Mouse (Mus musculus): ENCODE results near the gene Ccn6.

Ccn6 gene

GRCm38 (mm10) chr10:39161406-39161805 is 2.2 kb downstream of the Ccn6 start:
- DNase-seq (ENCODE audit: low spot score in 2 of 2) = no peak

- no peak for DNase-seq (ENCODE audit: low spot score in 2 of 2)
These were observed 5.3 kb downstream of the Ccn6 start for GRCm38 (mm10) chr10:39158306-39158705.

GRCm38 (mm10) chr10:39157321-39157720 is 6.3 kb downstream of the Ccn6 start:
- DNase-seq (ENCODE audit: low spot score in 2 of 2) = no peak

GRCm38 (mm10) chr10:39156719-39157118 is 6.9 kb downstream of the Ccn6 start:
- no peak for DNase-seq (ENCODE audit: low spot score in 2 of 2)

- no peak for DNase-seq (ENCODE audit: low spot score in 2 of 2)
These were observed 21.4 kb downstream of the Ccn6 start for GRCm38 (mm10) chr10:39142216-39142615.

- no peak for DNase-seq (ENCODE audit: low spot score in 2 of 2)
These were observed 22.2 kb downstream of the Ccn6 start for GRCm38 (mm10) chr10:39141401-39141800.

- no peak for DNase-seq (ENCODE audit: low spot score in 2 of 2)
These were observed 22.8 kb downstream of the Ccn6 start for GRCm38 (mm10) chr10:39140843-39141242.

GRCm38 (mm10) chr10:39138761-39139160 is 24.8 kb downstream of the Ccn6 start:
- no peak for DNase-seq (ENCODE audit: low spot score in 2 of 2)

GRCm38 (mm10) chr10:39137766-39138165 is 25.8 kb downstream of the Ccn6 start:
- DNase-seq (ENCODE audit: low spot score in 2 of 2) = no peak

GRCm38 (mm10) chr10:39133462-39134310 is 29.9 kb downstream of the Ccn6 start, which contains the start of the genes Fam229b and Tube1:
Fam229b (minus strand) TSS chr10:39133914.
Tube1 (plus strand) TSS chr10:39133976.
- peak; percentile 77 to 83 for DNase-seq (ENCODE audit: low spot score in 2 of 2)

GRCm38 (mm10) chr10:39121412-39121811 is 42.2 kb downstream of the Ccn6 start:
- no peak for DNase-seq (ENCODE audit: low spot score in 2 of 2)

GRCm38 (mm10) chr10:39109489-39109874 is 54.1 kb downstream of the Ccn6 start:
- no peak for DNase-seq (ENCODE audit: low spot score in 2 of 2)

- no peak for DNase-seq (ENCODE audit: low spot score in 2 of 2)
These were observed 54.6 kb downstream of the Ccn6 start for GRCm38 (mm10) chr10:39108837-39109488.

- DNase-seq (ENCODE audit: low spot score in 2 of 2) = no peak
These were observed 56.7 kb downstream of the Ccn6 start for GRCm38 (mm10) chr10:39106935-39107334.

GRCm38 (mm10) chr10:39106413-39106812 is 57.2 kb downstream of the Ccn6 start:
- no peak for DNase-seq (ENCODE audit: low spot score in 2 of 2)

GRCm38 (mm10) chr10:39104803-39105449 is 58.7 kb downstream of the Ccn6 start:
- DNase-seq (ENCODE audit: low spot score in 2 of 2) = no peak

All from urinary bladder, adult 18-20 months (tissue).